Mouse (Mus musculus) limb, embryonic 14.5 days (tissue): ENCODE results near the gene Slc4a5. TPM values are rescaled to one million over a fixed set of nuclear protein-coding genes. Genes with fewer than 3 reads are reported as not detected.

Experiments
- ATAC-seq: fragments of 200-750 bp; cut with Nextera tagmentation; 2 replicates; pipeline ENCODE4 v1.8.0; 2017; ENCODE audit warnings: low read depth, moderate number of reproducible peaks, moderate TSS enrichment; ENCODE audit not compliant: low FRiP score
- DNase-seq: peaks from one replicate; pipeline ENCODE4 v3.0.0-alpha.2; 2015; ENCODE audit warnings: low spot score
- H3K27ac ChIP-seq: fragments of 300-500 bp; sonication (generic); replicated peaks from 2 replicates; pipeline ENCODE4 v1.5.1; 2014; ENCODE audit warnings: low read depth, mild to moderate bottlenecking, low read length, moderate library complexity, mixed read lengths
- H3K27me3 ChIP-seq: fragments of 300-500 bp; sonication (generic); 2 replicates; pipeline ENCODE4 v1.6.1; 2014; ENCODE audit warnings: low read length, mixed read lengths; ENCODE audit not compliant: control insufficient read depth, insufficient read depth
- H3K36me3 ChIP-seq: fragments of 300-500 bp; sonication (generic); 2 replicates; pipeline ENCODE4 v1.6.1; 2014; ENCODE audit warnings: mild to moderate bottlenecking, low read length, moderate library complexity, mixed read lengths; ENCODE audit not compliant: control insufficient read depth, insufficient read depth
- H3K4me1 ChIP-seq: fragments of 300-500 bp; sonication (generic); 2 replicates; pipeline ENCODE4 v1.6.1; 2014; ENCODE audit warnings: antibody characterized with exemption, low read length, mixed read lengths; ENCODE audit not compliant: control insufficient read depth, insufficient read depth
- H3K4me2 ChIP-seq: fragments of 300-500 bp; sonication (generic); replicated peaks from 2 replicates; pipeline ENCODE4 v1.6.1; 2014; ENCODE audit warnings: low read depth, mild to moderate bottlenecking, low read length, moderate library complexity; ENCODE audit not compliant: severe bottlenecking
- H3K4me3 ChIP-seq: fragments of 300-500 bp; sonication (generic); replicated peaks from 2 replicates; pipeline ENCODE4 v1.5.1; 2014; ENCODE audit warnings: low read length
- H3K9ac ChIP-seq: fragments of 300-500 bp; sonication (generic); 2 replicates; pipeline ENCODE4 v1.6.1; 2014; ENCODE audit warnings: mild to moderate bottlenecking, low read depth, low read length, moderate library complexity; ENCODE audit not compliant: severe bottlenecking
- H3K9me3 ChIP-seq: fragments of 300-500 bp; sonication (generic); 2 replicates; pipeline ENCODE4 v1.6.1; 2016; ENCODE audit warnings: low read length; ENCODE audit not compliant: control insufficient read depth
- POLR2A ChIP-seq: fragments of 200-500 bp; IDR thresholded peaks from 2 replicates; pipeline ENCODE4 v1.8.0; 2012; ENCODE audit warnings: inconsistent platforms, mild to moderate bottlenecking, moderate library complexity, borderline replicate concordance; ENCODE audit not compliant: insufficient read depth, insufficient read length; ENCODE audit errors: extremely low read depth
- WGBS: fragments of 180-500 bp; shearing (Covaris S2); extraction: QIAGEN DNeasy Blood & Tissue Kit; methylation state at CpG from one replicate; pipeline ENCODE4 v1.1.7; 2014; 5-methylcytosine and 5-hydroxymethylcytosine counted together
- polyA plus RNA-seq, 2 experiments: library from polyadenylated mRNA; depleted of rRNA in 1 of 2; stranded (reverse) in 1 of 2; unstranded in 1 of 2; fragments of >200 nt; fragmentation: Nextera tagmentation in 1 of 2; extraction: Ambion mirVana in 1 of 2; gene quantifications; 2 replicates each; pipeline versions ENCODE4 v1.2.1 to v1.2.3; 2012 to 2014

Slc4a5 gene
- polyA plus RNA-seq, 2 experiments: 0.13 to 0.25 TPM

DNA sequence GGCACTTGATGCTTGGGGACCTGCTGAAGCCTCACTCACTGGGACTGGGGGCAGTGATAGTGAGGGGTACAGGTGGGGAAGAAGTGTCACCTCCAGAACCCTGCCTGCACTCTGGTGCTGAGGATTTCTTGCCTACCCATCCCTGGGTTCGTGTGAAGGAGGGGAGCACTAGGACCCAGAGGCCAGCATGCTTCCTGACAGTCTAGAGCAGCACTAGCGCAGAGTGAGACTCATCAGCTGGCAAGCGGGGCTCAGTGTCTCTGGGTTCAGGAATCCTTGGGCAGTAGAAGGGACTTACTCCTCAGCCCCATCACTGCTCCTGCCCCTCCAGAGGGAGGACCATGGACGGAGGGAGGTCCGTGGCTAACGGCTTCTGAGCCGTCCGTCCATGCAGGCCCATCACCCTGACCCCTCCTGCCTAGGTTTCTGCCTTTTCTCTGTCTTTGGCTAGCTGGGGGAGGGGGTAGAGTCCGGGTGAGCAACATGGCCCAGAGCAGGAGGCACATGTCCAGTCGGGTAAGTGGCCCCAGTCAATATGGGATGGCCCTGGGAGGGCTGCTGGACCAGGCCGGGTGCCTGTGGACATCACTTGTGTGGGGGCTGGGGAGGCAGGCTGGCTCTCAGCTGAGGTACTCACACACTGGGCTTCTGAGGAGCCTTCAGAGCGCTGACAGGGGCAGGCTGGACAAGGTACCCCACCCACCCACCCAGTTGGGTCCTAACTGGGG lies 40.1 kb upstream of the Slc4a5 start:
- Histone ChIP-seq H3K36me3 (peaks cover 29% of the 10 kb centered on the region), H3K27me3 (no peaks in the 10 kb centered on the region), H3K4me3 (peak overlapping the region; percentile 27), H3K9me3 (no peaks in the 10 kb centered on the region), H3K4me1 (peaks cover 4% of the 10 kb centered on the region; the same call in 1 of the 2 replicates), H3K27ac (no peak overlapping the region), H3K4me2 (peak overlapping the region; percentile 45), H3K9ac (peak overlapping the region; percentile 41)
- ATAC-seq (peak; percentile 41; the same call in 1 of the 2 replicates), DNase-seq (peak; percentile 50)
- TF ChIP-seq POLR2A: no peak
- 18% methylated on average over 12 of the region's 12 CpGs for WGBS

DNA sequence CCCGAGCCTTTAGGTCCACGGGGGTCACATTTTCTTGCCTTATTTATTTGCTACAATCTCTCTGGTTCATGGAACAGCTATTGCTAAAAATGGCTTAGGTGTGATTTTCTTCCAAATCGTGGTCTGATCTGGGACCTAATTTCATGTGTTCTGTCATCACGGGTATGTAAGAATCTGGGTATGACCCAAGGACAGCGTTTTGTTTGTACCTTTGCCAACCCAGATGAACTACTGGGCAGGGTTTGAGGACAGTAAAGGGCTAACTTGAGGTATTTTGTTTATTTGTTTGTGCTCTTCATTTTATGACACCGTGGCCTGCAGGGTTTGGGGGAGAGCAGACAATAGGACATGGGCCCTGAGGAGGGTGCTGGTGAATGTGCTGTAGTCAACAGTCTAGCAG lies 39.0 kb upstream of the Slc4a5 start:
- no peak overlapping the region for H3K27ac ChIP-seq
- DNase-seq (no peak), ATAC-seq (no peak)
- peaks cover 37% of the 10 kb centered on the region for H3K36me3 ChIP-seq
- H3K9ac ChIP-seq: no peak overlapping the region
- no peak overlapping the region for H3K4me2 ChIP-seq
- H3K9me3 ChIP-seq: no peaks in the 10 kb centered on the region
- TF ChIP-seq POLR2A: no peak
- no peaks in the 10 kb centered on the region for H3K27me3 ChIP-seq
- peaks cover 6% of the 10 kb centered on the region for H3K4me1 ChIP-seq
- H3K4me3 ChIP-seq: no peak overlapping the region
- 74% methylated on average over 6 of the region's 6 CpGs for WGBS

DNA sequence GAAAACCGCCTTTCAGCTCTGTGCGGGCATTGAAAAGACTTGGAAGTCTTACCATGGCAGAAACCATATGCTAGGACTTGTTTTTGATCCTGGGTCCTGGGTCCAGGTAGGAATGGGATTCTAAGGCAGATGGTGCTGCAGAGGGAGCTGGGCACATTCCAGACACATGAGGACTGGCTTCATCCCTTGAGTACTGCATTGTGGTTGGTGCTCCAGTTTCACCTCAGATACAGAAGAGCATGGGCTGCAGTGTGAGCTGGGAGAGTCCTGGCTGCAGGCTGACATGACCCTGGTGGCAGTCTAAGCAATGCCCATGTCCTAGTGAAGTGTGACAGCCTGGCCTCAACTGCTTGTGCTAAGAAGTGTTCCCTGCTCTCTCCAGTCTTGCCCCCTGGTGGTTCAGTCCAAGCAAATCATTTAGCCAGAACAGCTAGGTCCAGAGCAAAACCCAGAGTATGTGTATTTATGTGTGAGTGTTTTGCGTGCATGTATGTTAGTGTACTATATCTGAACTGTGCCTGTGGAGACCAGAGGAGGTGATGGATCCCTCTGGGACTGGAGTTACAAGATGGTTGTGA lies 34.7 kb upstream of the Slc4a5 start:
- Histone ChIP-seq H3K4me2 (no peak overlapping the region), H3K9ac (no peak overlapping the region), H3K36me3 (peaks cover 67% of the 10 kb centered on the region), H3K4me1 (peaks cover 14% of the 10 kb centered on the region), H3K27me3 (no peaks in the 10 kb centered on the region), H3K4me3 (no peak overlapping the region), H3K9me3 (no peaks in the 10 kb centered on the region), H3K27ac (no peak overlapping the region)
- ATAC-seq (no peak), DNase-seq (no peak)
- 92% methylated on average over 3 of the region's 3 CpGs for WGBS
- TF ChIP-seq POLR2A: no peak

DNA sequence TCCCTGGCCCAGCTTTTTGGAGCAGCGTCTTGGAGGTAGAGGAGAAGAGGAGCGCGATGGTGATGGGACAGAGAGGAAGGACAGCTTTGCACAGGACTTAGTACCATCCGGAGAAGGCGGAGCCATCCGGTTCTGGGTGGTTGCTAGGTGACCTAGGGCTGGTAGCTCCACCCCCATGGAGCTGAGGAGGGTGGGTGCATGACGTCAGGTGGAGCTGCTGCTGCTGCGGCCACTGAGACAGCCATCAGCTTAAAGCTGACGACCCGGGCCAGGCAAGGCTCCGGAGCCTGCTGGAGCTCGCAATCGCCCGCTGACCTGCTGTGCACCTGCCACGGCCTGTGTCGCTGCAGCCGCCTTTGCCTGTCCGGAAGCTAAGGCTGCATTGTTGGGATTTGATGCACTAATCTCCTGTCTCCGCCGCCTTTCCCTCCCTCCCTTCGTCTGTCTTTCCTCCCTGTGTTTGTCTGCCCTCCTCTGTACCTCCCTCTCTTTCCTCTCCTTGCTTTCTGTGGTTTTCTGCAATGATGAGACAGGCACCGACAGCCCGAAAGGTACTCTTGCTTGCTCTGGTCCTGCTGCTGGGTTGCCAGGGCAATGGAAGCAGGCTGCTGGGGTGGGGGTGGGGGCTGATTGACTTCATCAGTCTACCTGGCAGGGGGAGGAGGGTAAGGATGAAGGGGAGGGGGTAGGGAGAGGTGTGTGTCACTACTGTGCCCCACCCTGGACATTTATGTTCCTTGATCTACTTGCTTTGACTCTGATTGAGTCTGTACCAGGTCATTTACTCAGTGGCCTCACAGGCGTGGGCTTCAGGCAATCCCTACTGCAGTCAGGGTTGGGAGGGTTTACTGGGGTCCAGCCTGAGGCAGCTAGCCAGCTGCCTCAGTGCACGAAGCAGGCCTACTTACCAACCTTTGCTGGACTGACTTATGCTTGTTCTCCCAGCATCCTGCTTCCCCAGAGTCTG lies 33.5 kb upstream of the Slc4a5 start:
- Histone ChIP-seq H3K4me3 (peak overlapping the region; percentile 21), H3K4me2 (peak overlapping the region; percentile 38), H3K9ac (peak overlapping the region; percentile 28; the same call in 1 of the 2 replicates), H3K36me3 (peaks cover 75% of the 10 kb centered on the region), H3K9me3 (no peaks in the 10 kb centered on the region), H3K27ac (0 out of 2 replicates have a peak overlapping the region, but pooled peaks have one; percentile 20), H3K4me1 (peaks cover 14% of the 10 kb centered on the region), H3K27me3 (no peaks in the 10 kb centered on the region)
- DNase-seq (peak; percentile 65), ATAC-seq (peak; percentile 83)
- 13% methylated on average over 24 of the region's 25 CpGs for WGBS
- no peak for TF ChIP-seq POLR2A

DNA sequence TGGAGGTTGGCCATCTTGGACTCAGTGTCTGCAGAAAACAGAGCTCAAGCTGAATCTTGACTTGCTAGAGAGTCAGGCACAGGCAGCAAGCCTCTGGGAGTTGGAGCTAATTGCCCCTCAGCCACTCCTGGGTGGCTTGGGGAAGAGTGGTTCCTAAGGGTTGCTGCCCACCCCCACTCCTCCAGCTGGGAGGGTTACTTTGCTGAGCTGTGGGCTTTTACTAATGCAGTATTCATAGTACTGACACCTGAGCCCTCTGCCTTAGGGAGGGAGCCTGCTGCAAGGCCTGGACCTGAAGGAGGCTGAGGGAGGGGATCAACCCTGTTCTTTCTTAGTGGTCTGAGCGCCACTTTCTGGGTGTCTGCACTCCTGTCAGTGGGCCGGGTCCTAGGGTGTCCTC lies 32.7 kb upstream of the Slc4a5 start:
- Histone ChIP-seq H3K4me1 (peaks cover 14% of the 10 kb centered on the region), H3K36me3 (peaks cover 83% of the 10 kb centered on the region), H3K27ac (no peak overlapping the region), H3K27me3 (no peaks in the 10 kb centered on the region), H3K4me2 (no peak overlapping the region), H3K9me3 (no peaks in the 10 kb centered on the region), H3K4me3 (no peak overlapping the region), H3K9ac (no peak overlapping the region)
- WGBS: 81% methylated on average over 2 of the region's 2 CpGs
- DNase-seq (no peak), ATAC-seq (no peak)
- no peak for TF ChIP-seq POLR2A
